ENCODE assay signal across 8 mouse cellular contexts in genomic region chr17:25951803-25952623, GRCm38 (mm10). TPM values are rescaled to one million over a fixed set of nuclear protein-coding genes. Genes with fewer than 3 reads are reported as not detected.
A peak's percentile ranks its signal among the peaks of the same experiment; 100 is the strongest.
DNase-seq lines count a peak whose midpoint lies in the region; ATAC-seq and TF ChIP-seq lines count a peak whose summit lies in the region.

TSS of gene A930017K11Rik (minus strand) at chr17:25952565.

- no peak for TF ChIP-seq CTCF in stomach, postnatal 0 days (IDR thresholded peaks at IDR 0.05; ENCODE audit: low read depth)

- H3K27ac ChIP-seq in heart, embryonic 10.5 days = peak within 1 kb of the TSS; percentile 67
- H3K27ac ChIP-seq in forebrain, embryonic 16.5 days (ENCODE audit: low read length) = no peak within 1 kb of the TSS
- H3K27ac ChIP-seq in liver, embryonic 11.5 days (ENCODE audit: low read depth, low read length) = no peak within 1 kb of the TSS
- H3K27ac ChIP-seq in stomach, postnatal 0 days (replicated peaks) = no peak within 1 kb of the TSS

- TF ChIP-seq EP300 in stomach, postnatal 0 days (optimal IDR thresholded peaks at IDR 0.05) = no peak

- H3K4me2 ChIP-seq in forebrain, embryonic 16.5 days (ENCODE audit: low read length) = peak within 1 kb of the TSS; percentile 46
- H3K4me2 ChIP-seq in liver, embryonic 11.5 days = peak within 1 kb of the TSS; percentile 85
- H3K4me2 ChIP-seq in stomach, postnatal 0 days (replicated peaks; ENCODE audit: low read depth) = peak within 1 kb of the TSS; percentile 69

- no peaks in the 10 kb centered on the region for H3K36me3 ChIP-seq in heart, embryonic 10.5 days
- H3K36me3 ChIP-seq in forebrain, embryonic 16.5 days (ENCODE audit: control insufficient read depth, insufficient read depth) = no peaks in the 10 kb centered on the region; the same call in 1 of the 2 replicates
- H3K36me3 ChIP-seq in liver, embryonic 11.5 days (ENCODE audit: control insufficient read depth, insufficient read depth, low read length) = no peaks in the 10 kb centered on the region
- H3K36me3 ChIP-seq in stomach, postnatal 0 days (ENCODE audit: control insufficient read depth, insufficient read depth, low read length) = no peaks in the 10 kb centered on the region

- 1% methylated on average over 58 of the region's 58 CpGs for WGBS in heart, embryonic 10.5 days
- WGBS in forebrain, embryonic 16.5 days = under 1% methylated on average over 56 of the region's 58 CpGs
- 2% methylated on average over 57 of the region's 58 CpGs for WGBS in liver, embryonic 11.5 days
- WGBS in stomach, postnatal 0 days = 1% methylated on average over 56 of the region's 58 CpGs

- H3K9ac ChIP-seq in forebrain, embryonic 16.5 days (replicated peaks; ENCODE audit: low read depth, low read length) = 0 out of 2 replicates have a peak within 1 kb of the TSS, but pooled peaks have one; percentile 2
- H3K9ac ChIP-seq in liver, embryonic 11.5 days (ENCODE audit: low read depth, low read length) = peak within 1 kb of the TSS; percentile 55
- peak within 1 kb of the TSS; percentile 18; the same call in 1 of the 2 replicates for H3K9ac ChIP-seq in stomach, postnatal 0 days (ENCODE audit: low read length)

- H3K9me3 ChIP-seq in heart, embryonic 10.5 days = no peaks in the 10 kb centered on the region
- H3K9me3 ChIP-seq in forebrain, embryonic 16.5 days (ENCODE audit: control insufficient read depth, low read length) = no peaks in the 10 kb centered on the region
- H3K9me3 ChIP-seq in liver, embryonic 11.5 days (ENCODE audit: control insufficient read depth, low read length) = no peaks in the 10 kb centered on the region
- no peaks in the 10 kb centered on the region for H3K9me3 ChIP-seq in stomach, postnatal 0 days (ENCODE audit: control insufficient read depth, low read length)

- no peak for DNase-seq in heart, embryonic 10.5 days (ENCODE audit: low spot score)
- DNase-seq in heart, adult 9 months (ENCODE audit: low spot score in 2 of 2) = no peak
- peak; percentile 67 for DNase-seq in R1 (ENCODE audit: low read depth, low spot score)
- DNase-seq in liver, embryonic 11.5 days (ENCODE audit: low spot score) = no peak
- DNase-seq in stomach, postnatal 0 days (ENCODE audit: low spot score) = peak; percentile 36
- no peak for DNase-seq in testis, postnatal 14 days (ENCODE audit: low spot score)
- DNase-seq in spleen, postnatal 36 days (ENCODE audit: low spot score in 2 of 2) = no peak

- H3K4me3 ChIP-seq in heart, embryonic 10.5 days = peak within 1 kb of the TSS; percentile 67
- H3K4me3 ChIP-seq in forebrain, embryonic 16.5 days (replicated peaks; ENCODE audit: low read length) = peak within 1 kb of the TSS; percentile 34
- peak within 1 kb of the TSS; percentile 51 for H3K4me3 ChIP-seq in liver, embryonic 11.5 days (ENCODE audit: low read depth, low read length)
- peak within 1 kb of the TSS; percentile 36 for H3K4me3 ChIP-seq in stomach, postnatal 0 days (ENCODE audit: low read depth, low read length)

- H3K27me3 ChIP-seq in heart, embryonic 10.5 days (ENCODE audit: insufficient read depth, poor library complexity, severe bottlenecking) = peaks cover 61% of the 10 kb centered on the region
- H3K27me3 ChIP-seq in forebrain, embryonic 16.5 days (replicated peaks; ENCODE audit: control insufficient read depth, insufficient read depth, low read length) = peaks cover 36% of the 10 kb centered on the region
- peaks cover 42% of the 10 kb centered on the region for H3K27me3 ChIP-seq in liver, embryonic 11.5 days (replicated peaks; ENCODE audit: control insufficient read depth, insufficient read depth, low read length)
- H3K27me3 ChIP-seq in stomach, postnatal 0 days (ENCODE audit: control insufficient read depth, insufficient read depth, low read length) = 0 out of 2 replicates have a peak, but pooled peaks cover 4% of the 10 kb centered on the region

- no peak for ATAC-seq in forebrain, embryonic 16.5 days
- no peak for ATAC-seq in liver, embryonic 11.5 days (replicated peaks; ENCODE audit: low FRiP score)
- ATAC-seq in stomach, postnatal 0 days (ENCODE audit: low FRiP score, low TSS enrichment) = no peak

- peaks cover 31% of the 10 kb centered on the region for H3K4me1 ChIP-seq in heart, embryonic 10.5 days
- H3K4me1 ChIP-seq in forebrain, embryonic 16.5 days (replicated peaks; ENCODE audit: control insufficient read depth, insufficient read depth, low read length) = peaks cover 11% of the 10 kb centered on the region
- H3K4me1 ChIP-seq in liver, embryonic 11.5 days (replicated peaks; ENCODE audit: control insufficient read depth, insufficient read depth, low read length) = peaks cover 32% of the 10 kb centered on the region
- no peaks in the 10 kb centered on the region for H3K4me1 ChIP-seq in stomach, postnatal 0 days (replicated peaks; ENCODE audit: control insufficient read depth, insufficient read depth)

RNA-seq across cellular contexts. Expression of gene A930017K11Rik, which starts in this region (rescaled TPM):
- polyA plus RNA-seq in heart, embryonic 10.5 days (2016; fragmentation: Nextera tagmentation; extraction: Ambion mirVana) = 0.20 and 0.55 TPM in 2 replicates
- polyA plus RNA-seq in forebrain, embryonic 16.5 days (2015; fragmentation: Nextera tagmentation; extraction: Ambion mirVana) = 0.21 TPM in 1 of 2 replicates, not detected in the other
- 0.68 and 0.85 TPM in 2 replicates for polyA plus RNA-seq in liver, embryonic 11.5 days (2014; fragmentation: Nextera tagmentation; extraction: Ambion mirVana)
- polyA plus RNA-seq in stomach, postnatal 0 days (2015; fragmentation: Nextera tagmentation; extraction: Ambion mirVana) = 0.06 TPM in 1 of 2 replicates, not detected in the other

Comparison
In these comparisons a context has a peak if more than half of its experiments do, and no peak if none do; other contexts are left out.
1. Peak in DNase-seq, H3K4me3 ChIP-seq, H3K9ac ChIP-seq and H3K4me2 ChIP-seq in stomach, postnatal 0 days; RNA of the gene not detected or under 1 TPM.
2. H3K9ac ChIP-seq: peak in every context shown above with its lines; median percentile 55 in liver, embryonic 11.5 days; 18 in stomach, postnatal 0 days; 2 in forebrain, embryonic 16.5 days.